Mouse (Mus musculus) gastrocnemius, postnatal 14 days (tissue): ENCODE data around the gene Pak4. TPM values are rescaled to one million over a fixed set of nuclear protein-coding genes. Genes with fewer than 3 reads are reported as not detected.
"Not testable (repeated sequence)": the region's sequence is repeated elsewhere in the genome, so short reads cannot be mapped to it uniquely, and the experiment has no call there.

ENCODE experiments used
- DNase-seq: peaks from one replicate; pipeline ENCODE4 v3.0.0; 2021; ENCODE audit warnings: mixed read lengths
- intact Hi-C: fragments of 180-260 bp; cut with DNase I; formaldehyde crosslinking; loops from one replicate; pipeline ENCODE4 v1.15.1; 2025; ENCODE audit warnings: low total_unique reads
- microRNA-seq, 2 experiments: library from miRNA; unstranded; fragments of <30 nt; microRNA quantifications; one replicate each; pipeline ENCODE4 v1.2.0; 2021
- total RNA-seq, 2 experiments: library from RNA; stranded (reverse); gene quantifications; 2 replicates each; pipeline ENCODE4 v1.2.3; 2021

Gene Pak4
- total RNA-seq, 2 experiments from 2014 or later: 2.9 to 4.6 TPM

DNA sequence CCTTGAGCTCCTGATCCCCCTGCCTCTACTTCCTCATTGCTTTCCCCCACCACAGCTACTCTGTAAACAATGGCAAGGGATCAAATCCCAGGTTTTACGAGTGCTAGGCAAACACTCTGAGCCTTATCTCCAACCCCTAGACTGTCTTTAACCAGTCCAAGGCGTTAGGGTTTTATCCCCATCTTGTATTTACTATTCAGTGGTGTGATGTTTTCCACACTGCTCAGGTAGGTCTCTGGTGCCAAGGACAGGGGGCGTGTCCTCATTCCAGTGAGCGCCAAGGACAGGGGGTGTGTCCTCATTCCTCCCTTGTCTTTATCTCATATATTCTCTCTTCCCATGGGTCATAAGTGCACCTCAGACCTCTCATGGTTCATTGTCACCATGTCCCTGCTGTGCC lies 57.5 kb downstream of the Pak4 start, which contains the start of gene Sycn:
Sycn (plus strand) TSS at position 360 of the 400 bp plus-strand sequence.
- intact Hi-C loops: loop anchor here (10.0 kb wide), 1 partner anchor 56 kb away; no protein-coding TSS in a partner anchor
- no peak for DNase-seq

DNA sequence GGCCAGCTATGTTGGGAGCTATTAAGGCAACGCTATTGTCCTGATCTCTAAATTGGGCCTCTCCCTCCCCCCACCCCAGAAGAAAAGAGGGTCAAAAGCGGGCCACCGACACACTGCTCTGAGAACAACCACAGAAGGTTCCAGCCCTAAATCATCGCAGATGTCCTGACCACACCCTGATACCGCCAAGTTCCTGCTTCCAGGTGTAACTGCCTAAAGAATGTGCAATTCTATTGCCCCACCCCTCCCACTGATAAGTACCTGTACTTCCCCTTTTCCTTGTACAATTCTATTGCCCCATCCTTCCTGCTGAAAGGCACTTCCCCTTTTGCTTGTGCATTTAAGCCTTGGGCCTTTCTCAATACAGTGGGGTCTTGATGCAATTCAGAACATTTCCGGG lies 59.1 kb downstream of the Pak4 start:
- DNase-seq, intact Hi-C loops: not testable (repeated sequence)

GRCm38 (mm10) chr7:28532005-28532404 lies 66.0 kb downstream of the Pak4 start:
- intact Hi-C loops: no loop called here
- no peak for DNase-seq

- intact Hi-C loops: loop anchor here (5.0 kb wide), 1 partner anchor 81 kb away; no protein-coding TSS in a partner anchor
- peak; percentile 83 for DNase-seq
These were observed 69.9 kb downstream of the Pak4 start for GRCm38 (mm10) chr7:28527922-28528719.

DNA sequence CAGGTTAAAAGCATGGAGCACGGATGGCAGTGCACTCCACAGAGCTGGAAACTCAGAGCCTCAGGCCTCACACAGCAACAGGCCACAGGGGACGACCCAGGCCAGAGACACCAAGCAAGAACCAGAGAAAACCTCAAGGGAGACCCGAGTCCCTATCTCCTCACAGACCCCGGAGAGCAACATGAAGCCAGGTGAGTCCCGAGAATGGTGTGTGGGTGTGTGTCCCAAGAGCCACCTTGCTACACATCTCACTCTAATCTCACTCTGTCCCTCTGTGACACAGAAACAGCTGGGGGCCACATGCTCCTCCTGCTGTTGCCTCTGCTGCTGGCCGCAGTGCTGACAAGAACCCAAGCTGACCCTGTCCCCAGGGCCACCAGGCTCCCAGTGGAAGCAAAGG lies 75.4 kb downstream of the Pak4 start, which contains the start of gene Ifnl3:
Ifnl3 (plus strand) TSS at position 301 of the 400 bp plus-strand sequence.
- DNase-seq, intact Hi-C loops: not testable (repeated sequence)

GRCm38 (mm10) chr7:28511441-28511840 lies 86.5 kb downstream of the Pak4 start:
- intact Hi-C loops: no loop called here
- DNase-seq: no peak

- DNase-seq, intact Hi-C loops: not testable (repeated sequence)
These were observed 87.5 kb downstream of the Pak4 start, which contains the start of gene Ifnl2 for GRCm38 (mm10) chr7:28510405-28510974. TSS of gene Ifnl2 (minus strand) at chr7:28510455.

DNA sequence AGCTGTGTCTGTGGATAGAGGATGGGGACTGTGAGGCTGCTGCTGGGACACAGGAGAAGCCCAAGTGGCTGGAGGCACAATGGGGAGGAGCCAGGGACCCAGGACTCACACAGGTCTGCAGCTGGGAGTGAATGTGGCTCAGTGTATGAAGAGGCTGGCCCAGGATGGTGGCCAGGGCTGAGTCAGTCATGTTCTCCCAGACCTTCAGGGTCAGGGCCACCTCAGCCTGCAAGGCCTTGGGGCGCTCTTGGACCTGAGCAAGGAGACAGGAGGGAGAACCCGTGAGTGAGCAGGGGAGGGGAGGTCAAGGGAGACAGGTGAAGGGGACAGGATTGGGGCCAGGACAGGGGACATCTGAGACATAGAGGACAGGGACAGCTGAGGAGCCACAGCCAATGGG lies 88.9 kb downstream of the Pak4 start:
- intact Hi-C loops, DNase-seq: not testable (repeated sequence)

Small RNA genes lying within 50 kb of the gene (microRNA-seq; reads per million reads assigned to microRNA genes)
- gene Mir7049: 0 reads per million in 2 experiments

Other genes starting within 250 kb of the Pak4 start
- gene Rps16, start 247.5 kb downstream of the Pak4 start, total RNA-seq: 100 to 1,000 TPM; 522 to 620 TPM
- 10 to 100 TPM; 15.0 to 15.7 TPM for gene Plekhg2, start 225.6 kb downstream of the Pak4 start, total RNA-seq
- 10 to 100 TPM in 1 of 2 experiments, 1 to 10 TPM in 1; 5.9 to 11.6 TPM for gene Zfp36, start 217.9 kb downstream of the Pak4 start, total RNA-seq
- 10 to 100 TPM; 20.7 to 20.9 TPM for gene Med29, start 205.5 kb downstream of the Pak4 start, total RNA-seq
- gene Paf1, start 205.2 kb downstream of the Pak4 start, total RNA-seq: 10 to 100 TPM; 32.9 to 34.8 TPM
- gene Gmfg, start 160.7 kb downstream of the Pak4 start, total RNA-seq: 1 to 10 TPM; 5.3 to 5.9 TPM
- gene Lrfn1, start 146.2 kb downstream of the Pak4 start, total RNA-seq: 1 to 10 TPM; 1.2 to 1.4 TPM
- not detected for gene Ifnl2, start 87.7 kb downstream of the Pak4 start, total RNA-seq
- gene Ifnl3, start 75.3 kb downstream of the Pak4 start, total RNA-seq: not detected
- not detected for gene Sycn, start 57.3 kb downstream of the Pak4 start, total RNA-seq
- gene Nccrp1, start 50.9 kb downstream of the Pak4 start, total RNA-seq: not detected
- gene Samd4b, start within 50 bp of the Pak4 start, total RNA-seq: 10 to 100 TPM; 15.7 to 18.5 TPM
- gene Acp7, start 33.1 kb upstream of the Pak4 start, total RNA-seq: not detected
- 1 to 10 TPM in 1 of 2 experiments, under 1 TPM in 1; 0.82 to 1.4 TPM for gene Fbxo27, start 94.7 kb upstream of the Pak4 start, total RNA-seq
- 1 to 10 TPM; 5.6 to 7.3 TPM for gene Fbxo17, start 118.6 kb upstream of the Pak4 start, total RNA-seq
- gene Mrps12, start 143.6 kb upstream of the Pak4 start, total RNA-seq: 10 to 100 TPM; 43.7 to 48.0 TPM
- gene Sars2, start 143.8 kb upstream of the Pak4 start, total RNA-seq: 10 to 100 TPM; 19.0 TPM
- gene Ccer2, start 158.0 kb upstream of the Pak4 start, total RNA-seq: not detected
- gene Sirt2, start 168.6 kb upstream of the Pak4 start, total RNA-seq: 10 to 100 TPM; 77.2 to 77.5 TPM
- gene Nfkbib, start 169.3 kb upstream of the Pak4 start, total RNA-seq: 10 to 100 TPM; 21.2 to 21.3 TPM
- 1 to 10 TPM in 1 of 2 experiments, under 1 TPM in 1; 0.80 to 1.3 TPM for gene Rinl, start 190.8 kb upstream of the Pak4 start, total RNA-seq
- gene Hnrnpl, start 210.4 kb upstream of the Pak4 start, total RNA-seq: 100 to 1,000 TPM; 158 to 189 TPM
- gene Ech1, start 227.0 kb upstream of the Pak4 start, total RNA-seq: 100 to 1,000 TPM; 198 to 334 TPM
- 1 to 10 TPM; 2.0 to 4.4 TPM for gene Lgals4, start 235.7 kb upstream of the Pak4 start, total RNA-seq